Mouse (Mus musculus): ENCODE measurements around the gene Sdcbp2. TPM values are rescaled to one million over a fixed set of nuclear protein-coding genes. Genes with fewer than 3 reads are reported as not detected.

Sdcbp2 gene
- polyA plus RNA-seq, 1 experiment from 2014 or later = 0.20 TPM

GRCm38 (mm10) chr2:151586807-151587206 lies 14.4 kb downstream of the Sdcbp2 start:
- no peak for DNase-seq
- 65% methylated on average over 1 of the region's 1 CpGs for WGBS (ENCODE audit: insufficient replicate concordance)
- no peaks in the 10 kb centered on the region for H3K9me3 ChIP-seq (ENCODE audit: low read length)

GRCm38 (mm10) chr2:151587306-151587705 lies 14.9 kb downstream of the Sdcbp2 start:
- no peak for ATAC-seq
- H3K27ac ChIP-seq (ENCODE audit: low read depth) = no peak overlapping the region
- H3K4me1 ChIP-seq (ENCODE audit: insufficient read depth) = no peaks in the 10 kb centered on the region
- no peaks in the 10 kb centered on the region for H3K27me3 ChIP-seq (ENCODE audit: insufficient read depth, low read length)
- no peak overlapping the region for H3K4me3 ChIP-seq (ENCODE audit: low read depth, low read length)
- 22% methylated on average over 9 of the region's 9 CpGs for WGBS (ENCODE audit: insufficient replicate concordance)
- no peak overlapping the region for H3K9ac ChIP-seq (replicated peaks)
- no peaks in the 10 kb centered on the region for H3K9me3 ChIP-seq (ENCODE audit: low read length)
- no peak overlapping the region for H3K4me2 ChIP-seq (ENCODE audit: low read depth, low read length)
- H3K36me3 ChIP-seq (replicated peaks; ENCODE audit: insufficient read depth, low read length) = no peaks in the 10 kb centered on the region
- no peak for TF ChIP-seq CTCF (IDR thresholded peaks at IDR 0.05; ENCODE audit: low read depth)
- TF ChIP-seq EP300 (IDR thresholded peaks at IDR 0.05; ENCODE audit: low read depth) = no peak
- no peak for DNase-seq

More at GRCm38 (mm10) chr2:151586807-151587206, 14.4 kb downstream of the Sdcbp2 start:
- H3K36me3 ChIP-seq (replicated peaks; ENCODE audit: insufficient read depth, low read length) = no peaks in the 10 kb centered on the region
- TF ChIP-seq CTCF (IDR thresholded peaks at IDR 0.05; ENCODE audit: low read depth) (no peak), EP300 (IDR thresholded peaks at IDR 0.05; ENCODE audit: low read depth) (no peak)
- H3K27me3 ChIP-seq (ENCODE audit: insufficient read depth, low read length) = no peaks in the 10 kb centered on the region
- ATAC-seq = no peak
- H3K27ac ChIP-seq (ENCODE audit: low read depth) = no peak overlapping the region
- no peak overlapping the region for H3K4me3 ChIP-seq (ENCODE audit: low read depth, low read length)
- H3K4me2 ChIP-seq (ENCODE audit: low read depth, low read length) = no peak overlapping the region
- no peaks in the 10 kb centered on the region for H3K4me1 ChIP-seq (ENCODE audit: insufficient read depth)
- H3K9ac ChIP-seq (replicated peaks) = no peak overlapping the region

GRCm38 (mm10) chr2:151598068-151598467 lies 25.6 kb downstream of the Sdcbp2 start:
- no peak for DNase-seq
- no peak for ATAC-seq
- Histone ChIP-seq H3K27ac (ENCODE audit: low read depth) (no peak overlapping the region), H3K9me3 (ENCODE audit: low read length) (no peaks in the 10 kb centered on the region), H3K27me3 (ENCODE audit: insufficient read depth, low read length) (no peaks in the 10 kb centered on the region), H3K9ac (replicated peaks) (no peak overlapping the region), H3K4me2 (ENCODE audit: low read depth, low read length) (no peak overlapping the region), H3K36me3 (replicated peaks; ENCODE audit: insufficient read depth, low read length) (no peaks in the 10 kb centered on the region), H3K4me3 (ENCODE audit: low read depth, low read length) (no peak overlapping the region), H3K4me1 (ENCODE audit: insufficient read depth) (no peaks in the 10 kb centered on the region)
- TF ChIP-seq EP300 (IDR thresholded peaks at IDR 0.05; ENCODE audit: low read depth) (no peak), CTCF (IDR thresholded peaks at IDR 0.05; ENCODE audit: low read depth) (no peak)
- 57% methylated on average over 2 of the region's 2 CpGs for WGBS (ENCODE audit: insufficient replicate concordance)

- DNase-seq (no peak), ATAC-seq (no peak)
- Histone ChIP-seq H3K27me3 (ENCODE audit: insufficient read depth, low read length) (no peaks in the 10 kb centered on the region), H3K9ac (replicated peaks) (no peak overlapping the region), H3K36me3 (replicated peaks; ENCODE audit: insufficient read depth, low read length) (no peaks in the 10 kb centered on the region), H3K4me3 (ENCODE audit: low read depth, low read length) (no peak overlapping the region), H3K4me1 (ENCODE audit: insufficient read depth) (no peaks in the 10 kb centered on the region), H3K4me2 (ENCODE audit: low read depth, low read length) (no peak overlapping the region), H3K27ac (ENCODE audit: low read depth) (no peak overlapping the region), H3K9me3 (ENCODE audit: low read length) (no peaks in the 10 kb centered on the region)
- TF ChIP-seq EP300 (IDR thresholded peaks at IDR 0.05; ENCODE audit: low read depth) = no peak
- no peak for TF ChIP-seq CTCF (IDR thresholded peaks at IDR 0.05; ENCODE audit: low read depth)
- 55% methylated on average over 4 of the region's 4 CpGs for WGBS (ENCODE audit: insufficient replicate concordance)
These were observed 29.7 kb downstream of the Sdcbp2 start for GRCm38 (mm10) chr2:151602106-151602505.

GRCm38 (mm10) chr2:151603630-151604029 lies 31.2 kb downstream of the Sdcbp2 start:
- H3K9ac ChIP-seq (replicated peaks) = no peak overlapping the region
- no peaks in the 10 kb centered on the region for H3K27me3 ChIP-seq (ENCODE audit: insufficient read depth, low read length)
- no peak overlapping the region for H3K4me3 ChIP-seq (ENCODE audit: low read depth, low read length)
- ATAC-seq = no peak
- H3K4me1 ChIP-seq (ENCODE audit: insufficient read depth) = no peaks in the 10 kb centered on the region
- 46% methylated on average over 4 of the region's 4 CpGs for WGBS (ENCODE audit: insufficient replicate concordance)
- H3K4me2 ChIP-seq (ENCODE audit: low read depth, low read length) = no peak overlapping the region
- H3K9me3 ChIP-seq (ENCODE audit: low read length) = no peaks in the 10 kb centered on the region
- TF ChIP-seq EP300 (IDR thresholded peaks at IDR 0.05; ENCODE audit: low read depth) = no peak
- no peak for TF ChIP-seq CTCF (IDR thresholded peaks at IDR 0.05; ENCODE audit: low read depth)
- H3K27ac ChIP-seq (ENCODE audit: low read depth) = no peak overlapping the region
- H3K36me3 ChIP-seq (replicated peaks; ENCODE audit: insufficient read depth, low read length) = no peaks in the 10 kb centered on the region
- no peak for DNase-seq

GRCm38 (mm10) chr2:151605437-151605987 lies 33.1 kb downstream of the Sdcbp2 start:
- ATAC-seq (no peak), DNase-seq (no peak)
- WGBS (ENCODE audit: insufficient replicate concordance) = 40% methylated on average over 11 of the region's 11 CpGs

More at GRCm38 (mm10) chr2:151605437-151605987, 33.1 kb downstream of the Sdcbp2 start:
- H3K27ac ChIP-seq (ENCODE audit: low read depth) = no peak overlapping the region
- no peak overlapping the region for H3K9ac ChIP-seq (replicated peaks)
- no peaks in the 10 kb centered on the region for H3K9me3 ChIP-seq (ENCODE audit: low read length)
- no peaks in the 10 kb centered on the region for H3K36me3 ChIP-seq (replicated peaks; ENCODE audit: insufficient read depth, low read length)
- H3K4me3 ChIP-seq (ENCODE audit: low read depth, low read length) = no peak overlapping the region
- no peak overlapping the region for H3K4me2 ChIP-seq (ENCODE audit: low read depth, low read length)
- H3K4me1 ChIP-seq (ENCODE audit: insufficient read depth) = no peaks in the 10 kb centered on the region
- TF ChIP-seq EP300 (IDR thresholded peaks at IDR 0.05; ENCODE audit: low read depth) (no peak), CTCF (IDR thresholded peaks at IDR 0.05; ENCODE audit: low read depth) (no peak)
- no peaks in the 10 kb centered on the region for H3K27me3 ChIP-seq (ENCODE audit: insufficient read depth, low read length)

Measured in liver, postnatal 0 days (tissue).